Mouse (Mus musculus): ENCODE measurements around the gene Gm21974. TPM values are rescaled to one million over a fixed set of nuclear protein-coding genes. Genes with fewer than 3 reads are reported as not detected.

Gm21974 gene
- total and polyA plus RNA-seq, 3 experiments, result not detected

- peaks cover 14 to 32% of the 10 kb centered on the region in 2 experiments; a peak in 3 of 4 replicates for H3K36me3 ChIP-seq (ENCODE audit: control insufficient read depth in 1 of 2, insufficient read depth in 2 of 2, low read length in 2 of 2)
- no peak overlapping the region for H3K27ac ChIP-seq (ENCODE audit: control insufficient read depth, low read depth, low read length)
- peaks cover 16 to 31% of the 10 kb centered on the region in 2 experiments for H3K4me1 ChIP-seq (ENCODE audit: control insufficient read depth in 1 of 2, insufficient read depth in 2 of 2, low read length in 2 of 2)
- H3K9me3 ChIP-seq (replicated peaks; ENCODE audit: insufficient read depth, low read length), result no peaks in the 10 kb centered on the region
- H3K27me3 ChIP-seq (ENCODE audit: control insufficient read depth in 1 of 2, insufficient read depth in 2 of 2, low read length in 2 of 2), result no peaks in the 10 kb centered on the region
- H3K79me2 ChIP-seq (ENCODE audit: control insufficient read depth, insufficient read depth, low read length, poor library complexity), result peaks cover 22% of the 10 kb centered on the region
- TF ChIP-seq HCFC1 (IDR thresholded peaks at IDR 0.05; ENCODE audit: low read depth, low read length) (no peak), NRF1 (IDR thresholded peaks at IDR 0.05; ENCODE audit: insufficient read depth, low read depth, low read length, poor library complexity, severe bottlenecking) (no peak), MXI1 (IDR thresholded peaks at IDR 0.05; ENCODE audit: low read depth, low read length) (no peak), RAD21 (IDR thresholded peaks at IDR 0.05; ENCODE audit: low read depth, low read length) (no peak), TBP (IDR thresholded peaks at IDR 0.05; ENCODE audit: low read depth, low read length) (no peak), EP300 (IDR thresholded peaks at IDR 0.05; ENCODE audit: low read depth in 1 of 2, low read length in 2 of 2) (no peak), SIN3A (IDR thresholded peaks at IDR 0.05; ENCODE audit: low read length) (no peak), CHD2 (IDR thresholded peaks at IDR 0.05; ENCODE audit: low read length) (no peak)
- DNase-seq (ENCODE audit: low read depth, low spot score), result no peak
- no peak overlapping the region for H3K9ac ChIP-seq (ENCODE audit: control insufficient read depth, low read depth, low read length, poor library complexity, severe bottlenecking)
- H3K4me3 ChIP-seq (ENCODE audit: control insufficient read depth in 1 of 2, insufficient read depth in 1 of 2, low read depth in 2 of 2, low read length in 2 of 2), result no peak overlapping the region
Measured at GRCm38 (mm10) chr7:127886551-127886950, 8.7 kb downstream of the Gm21974 start.

- Histone ChIP-seq H3K27me3 (ENCODE audit: control insufficient read depth in 1 of 2, insufficient read depth in 2 of 2, low read length in 2 of 2) (no peaks in the 10 kb centered on the region), H3K9me3 (replicated peaks; ENCODE audit: insufficient read depth, low read length) (no peaks in the 10 kb centered on the region), H3K36me3 (ENCODE audit: control insufficient read depth in 1 of 2, insufficient read depth in 2 of 2, low read length in 2 of 2) (peaks cover 14 to 32% of the 10 kb centered on the region in 2 experiments; a peak in 3 of 4 replicates), H3K4me3 (ENCODE audit: control insufficient read depth in 1 of 2, insufficient read depth in 1 of 2, low read depth in 2 of 2, low read length in 2 of 2) (no peak overlapping the region), H3K79me2 (ENCODE audit: control insufficient read depth, insufficient read depth, low read length, poor library complexity) (peaks cover 28% of the 10 kb centered on the region), H3K9ac (ENCODE audit: control insufficient read depth, low read depth, low read length, poor library complexity, severe bottlenecking) (no peak overlapping the region), H3K27ac (ENCODE audit: control insufficient read depth, low read depth, low read length) (no peak overlapping the region), H3K4me1 (ENCODE audit: control insufficient read depth in 1 of 2, insufficient read depth in 2 of 2, low read length in 2 of 2) (peaks cover 16 to 31% of the 10 kb centered on the region in 2 experiments)
- no peak for DNase-seq (ENCODE audit: low read depth, low spot score)
- TF ChIP-seq EP300 (IDR thresholded peaks at IDR 0.05; ENCODE audit: low read depth in 1 of 2, low read length in 2 of 2), result no peak
- TF ChIP-seq NRF1 (IDR thresholded peaks at IDR 0.05; ENCODE audit: insufficient read depth, low read depth, low read length, poor library complexity, severe bottlenecking), result no peak
- no peak for TF ChIP-seq CHD2 (IDR thresholded peaks at IDR 0.05; ENCODE audit: low read length)
- TF ChIP-seq POLR2AphosphoS2 (IDR thresholded peaks at IDR 0.05; ENCODE audit: low read length), result no peak
- TF ChIP-seq ZKSCAN1 (IDR thresholded peaks at IDR 0.05; ENCODE audit: low read depth, low read length), result no peak
- TF ChIP-seq MYC (IDR thresholded peaks at IDR 0.05; ENCODE audit: low read depth, low read length), result no peak
- TF ChIP-seq USF2 (IDR thresholded peaks at IDR 0.05; ENCODE audit: borderline replicate concordance in 1 of 2, insufficient read depth in 1 of 2, low read depth in 1 of 2, low read length in 2 of 2), result no peak
- no peak for TF ChIP-seq ZNF384 (IDR thresholded peaks at IDR 0.05; ENCODE audit: low read depth, low read length)
- TF ChIP-seq POLR2AphosphoS5 (IDR thresholded peaks at IDR 0.05; ENCODE audit: borderline replicate concordance, low read depth, low read length), result no peak
- TF ChIP-seq RCOR1 (IDR thresholded peaks at IDR 0.05; ENCODE audit: low read depth, low read length), result no peak
- TF ChIP-seq SIN3A (IDR thresholded peaks at IDR 0.05; ENCODE audit: low read length), result no peak
Measured at GRCm38 (mm10) chr7:127885951-127886350, 9.3 kb downstream of the Gm21974 start.

Measured in MEL (cell line).